Mouse (Mus musculus) liver, adult 2 months (tissue): Measurements from ENCODE around the gene Adgrv1. TPM values are rescaled to one million over a fixed set of nuclear protein-coding genes. Genes with fewer than 3 reads are reported as not detected.

Experiments
- DNase-seq: peaks from one replicate; pipeline ENCODE4 v3.0.0-alpha.2; 2011; ENCODE audit warnings: low read depth, low spot score; ENCODE audit errors: extremely low read depth
- H3K27ac ChIP-seq: fragments of 200-500 bp; replicated peaks from 2 replicates; pipeline ENCODE4 v1.5.1; 2012; ENCODE audit warnings: low read depth, mild to moderate bottlenecking, control low read depth, inconsistent platforms, low read length; ENCODE audit not compliant: insufficient read depth
- H3K27me3 ChIP-seq: fragments of 200-500 bp; 2 replicates; pipeline ENCODE4 v1.6.1; 2012; ENCODE audit warnings: mild to moderate bottlenecking, moderate library complexity, low read length, inconsistent platforms; ENCODE audit not compliant: control insufficient read depth, insufficient read depth
- H3K36me3 ChIP-seq: fragments of 200-500 bp; 2 replicates; pipeline ENCODE4 v1.6.1; 2012; ENCODE audit warnings: low read length, inconsistent platforms; ENCODE audit not compliant: control insufficient read depth, insufficient read depth
- H3K4me1 ChIP-seq: fragments of 200-500 bp; 2 replicates; pipeline ENCODE4 v1.6.1; 2011; ENCODE audit warnings: low read length; ENCODE audit not compliant: control insufficient read depth, insufficient read depth
- H3K4me3 ChIP-seq: fragments of 200-500 bp; 2 replicates; pipeline ENCODE4 v1.5.1; 2011; ENCODE audit warnings: low read depth, mild to moderate bottlenecking, control low read depth, low read length, moderate library complexity; ENCODE audit not compliant: insufficient read depth
- H3K79me2 ChIP-seq: fragments of 200-500 bp; 2 replicates; pipeline ENCODE4 v1.6.1; 2012; ENCODE audit warnings: inconsistent platforms, mild to moderate bottlenecking, low read length, moderate library complexity; ENCODE audit not compliant: control insufficient read depth, insufficient read depth
- H3K9ac ChIP-seq: fragments of 200-500 bp; 2 replicates; pipeline ENCODE4 v1.6.1; 2012; ENCODE audit warnings: low read depth, mild to moderate bottlenecking, control low read depth, inconsistent platforms, low read length
- CTCF ChIP-seq: fragments of 200-500 bp; IDR thresholded peaks from 2 replicates; pipeline ENCODE4 v1.5.1; 2011; ENCODE audit warnings: low read depth, low read length, control low read depth
- POLR2A ChIP-seq: fragments of 200-500 bp; IDR thresholded peaks from 2 replicates; pipeline ENCODE4 v1.6.1; 2011; ENCODE audit warnings: low read length, control low read depth; ENCODE audit not compliant: insufficient read depth; ENCODE audit errors: extremely low read depth
- WGBS: fragments of 180-500 bp; shearing (Covaris S2); methylation state at CpG from one replicate; pipeline ENCODE4 v1.1.7; 2018; 5-methylcytosine and 5-hydroxymethylcytosine counted together
- polyA plus RNA-seq: library from polyadenylated mRNA; depleted of rRNA; stranded (reverse); fragments of >200 nt; gene quantifications from 2 replicates; pipeline ENCODE4 v1.2.3, GENCODE M21; 2012; rRNA removed
- total RNA-seq: library from RNA; depleted of rRNA; stranded (reverse); fragments of >200 nt; gene quantifications from 2 replicates; pipeline ENCODE4 v1.2.3, GENCODE M21; 2014; rRNA removed

The Adgrv1 gene
- total and polyA plus RNA-seq, 2 experiments, result 1.5 to 3.1 TPM

- DNase-seq, result no peak
- H3K4me1 ChIP-seq, result no peaks in the 10 kb centered on the region
- 94% methylated on average over 1 of the region's 1 CpGs for WGBS
- H3K36me3 ChIP-seq, result no peaks in the 10 kb centered on the region
- no peak overlapping the region for H3K4me3 ChIP-seq
- TF ChIP-seq POLR2A (no peak), CTCF (no peak)
- H3K9ac ChIP-seq, result no peak overlapping the region
- no peak overlapping the region for H3K27ac ChIP-seq
- no peaks in the 10 kb centered on the region for H3K27me3 ChIP-seq
- H3K79me2 ChIP-seq, result no peaks in the 10 kb centered on the region
Measured at GRCm38 (mm10) chr13:81090051-81090836, 542.7 kb downstream of the Adgrv1 start.

GRCm38 (mm10) chr13:81086969-81087682, 545.8 kb downstream of the Adgrv1 start:
- peak; percentile 46 for DNase-seq
- TF ChIP-seq CTCF, result no peak
- no peak for TF ChIP-seq POLR2A
- Histone ChIP-seq H3K9ac (no peak overlapping the region), H3K27ac (no peak overlapping the region), H3K27me3 (no peaks in the 10 kb centered on the region), H3K4me3 (no peak overlapping the region), H3K79me2 (no peaks in the 10 kb centered on the region), H3K36me3 (no peaks in the 10 kb centered on the region), H3K4me1 (no peaks in the 10 kb centered on the region)
- WGBS, result 44% methylated on average over 2 of the region's 2 CpGs

GRCm38 (mm10) chr13:81072214-81072613, 560.7 kb downstream of the Adgrv1 start:
- H3K27me3 ChIP-seq, result no peaks in the 10 kb centered on the region
- H3K36me3 ChIP-seq, result no peaks in the 10 kb centered on the region
- H3K9ac ChIP-seq, result no peak overlapping the region
- peak; percentile 9 for DNase-seq
- no peak overlapping the region for H3K4me3 ChIP-seq
- no peaks in the 10 kb centered on the region for H3K4me1 ChIP-seq
- WGBS, result 82% methylated on average over 5 of the region's 5 CpGs
- H3K79me2 ChIP-seq, result no peaks in the 10 kb centered on the region
- no peak for TF ChIP-seq CTCF
- TF ChIP-seq POLR2A, result no peak
- no peak overlapping the region for H3K27ac ChIP-seq

- Histone ChIP-seq H3K4me3 (no peak overlapping the region), H3K4me1 (no peaks in the 10 kb centered on the region), H3K27ac (no peak overlapping the region), H3K36me3 (no peaks in the 10 kb centered on the region), H3K9ac (no peak overlapping the region), H3K27me3 (no peaks in the 10 kb centered on the region), H3K79me2 (no peaks in the 10 kb centered on the region)
- no peak for DNase-seq
- 89% methylated on average over 4 of the region's 4 CpGs for WGBS
- no peak for TF ChIP-seq CTCF
- no peak for TF ChIP-seq POLR2A
Measured at GRCm38 (mm10) chr13:81051448-81051847, 581.5 kb downstream of the Adgrv1 start.

GRCm38 (mm10) chr13:81050911-81051310, 582.0 kb downstream of the Adgrv1 start:
- TF ChIP-seq POLR2A (no peak), CTCF (no peak)
- Histone ChIP-seq H3K9ac (no peak overlapping the region), H3K27me3 (no peaks in the 10 kb centered on the region), H3K36me3 (no peaks in the 10 kb centered on the region), H3K4me1 (no peaks in the 10 kb centered on the region), H3K4me3 (no peak overlapping the region), H3K27ac (no peak overlapping the region), H3K79me2 (no peaks in the 10 kb centered on the region)
- 79% methylated on average over 5 of the region's 5 CpGs for WGBS
- DNase-seq, result no peak

- TF ChIP-seq POLR2A, result no peak
- TF ChIP-seq CTCF, result no peak
- WGBS, result 84% methylated on average over 11 of the region's 11 CpGs
Measured at GRCm38 (mm10) chr13:81045345-81045744, 587.6 kb downstream of the Adgrv1 start.

More at GRCm38 (mm10) chr13:81045345-81045744, 587.6 kb downstream of the Adgrv1 start:
- Histone ChIP-seq H3K27ac (no peak overlapping the region), H3K79me2 (no peaks in the 10 kb centered on the region), H3K27me3 (no peaks in the 10 kb centered on the region), H3K36me3 (no peaks in the 10 kb centered on the region), H3K4me3 (no peak overlapping the region), H3K4me1 (no peaks in the 10 kb centered on the region), H3K9ac (no peak overlapping the region)
- no peak for DNase-seq

Other genes with a start within 250 kb of the Adgrv1 start
- gene Lysmd3, start 24.5 kb upstream of the Adgrv1 start, total RNA-seq, result 30.5 and 32.5 TPM in 2 replicates
- 5.7 and 8.8 TPM in 2 replicates for gene Lysmd3, start 24.5 kb upstream of the Adgrv1 start, polyA plus RNA-seq
- gene Polr3g, start 77.9 kb upstream of the Adgrv1 start, total RNA-seq, result 7.9 and 8.7 TPM in 2 replicates
- 1.9 and 4.2 TPM in 2 replicates for gene Polr3g, start 77.9 kb upstream of the Adgrv1 start, polyA plus RNA-seq
- 5.8 and 6.3 TPM in 2 replicates for gene Mblac2, start 78.2 kb upstream of the Adgrv1 start, total RNA-seq
- gene Mblac2, start 78.2 kb upstream of the Adgrv1 start, polyA plus RNA-seq, result 4.9 and 5.5 TPM in 2 replicates
- 30.3 and 40.1 TPM in 2 replicates for gene Cetn3, start 149.9 kb upstream of the Adgrv1 start, total RNA-seq
- gene Cetn3, start 149.9 kb upstream of the Adgrv1 start, polyA plus RNA-seq, result 2.1 and 2.3 TPM in 2 replicates